Mouse (Mus musculus): Measurements from ENCODE around the gene Socs7. TPM values are rescaled to one million over a fixed set of nuclear protein-coding genes. Genes with fewer than 3 reads are reported as not detected.
A peak's percentile ranks its signal among the peaks of the same experiment; 100 is the strongest.
"Not testable (repeated sequence)": the region's sequence is repeated elsewhere in the genome, so short reads cannot be mapped to it uniquely, and the experiment has no call there.

The Socs7 gene
- polyA plus RNA-seq (2012; rRNA removed) (13.7 and 14.1 TPM in 2 replicates), polyA plus RNA-seq (2014; fragmentation: Nextera tagmentation; extraction: Ambion mirVana) (2.6 and 3.0 TPM in 2 replicates)

GRCm38 (mm10) chr11:97361948-97362648 lies at the start of gene Socs7:
TSS of gene Socs7 (plus strand) at chr11:97362551.
- no peaks in the 10 kb centered on the region for H3K9me3 ChIP-seq (ENCODE audit: control insufficient read depth, low read length)
- no peaks in the 10 kb centered on the region; the same call in 1 of the 2 replicates for H3K36me3 ChIP-seq (ENCODE audit: control insufficient read depth, insufficient read depth, low read length)
- H3K27me3 ChIP-seq (ENCODE audit: control insufficient read depth, insufficient read depth, low read length) = no peaks in the 10 kb centered on the region
- ATAC-seq (ENCODE audit: low FRiP score, low read depth) = peak; percentile 95
- no peak for TF ChIP-seq POLR2A (IDR thresholded peaks at IDR 0.05; ENCODE audit: borderline replicate concordance, extremely low read depth, insufficient read depth, insufficient read length)
- peak within 1 kb of the TSS; percentile 84 for H3K4me2 ChIP-seq (replicated peaks; ENCODE audit: low read depth, low read length, severe bottlenecking)
- WGBS = 2% methylated on average over 14 of the region's 81 CpGs
- H3K9ac ChIP-seq (ENCODE audit: low read depth, low read length, severe bottlenecking) = peak within 1 kb of the TSS; percentile 91
- peak; percentile 90 for DNase-seq (ENCODE audit: low spot score)
- H3K4me3 ChIP-seq (replicated peaks; ENCODE audit: low read length) = peak within 1 kb of the TSS; percentile 96
- H3K4me1 ChIP-seq (ENCODE audit: control insufficient read depth, insufficient read depth, low read length) = peaks cover 28% of the 10 kb centered on the region
- peak within 1 kb of the TSS; percentile 79 for H3K27ac ChIP-seq (replicated peaks; ENCODE audit: low read depth, low read length)

DNA sequence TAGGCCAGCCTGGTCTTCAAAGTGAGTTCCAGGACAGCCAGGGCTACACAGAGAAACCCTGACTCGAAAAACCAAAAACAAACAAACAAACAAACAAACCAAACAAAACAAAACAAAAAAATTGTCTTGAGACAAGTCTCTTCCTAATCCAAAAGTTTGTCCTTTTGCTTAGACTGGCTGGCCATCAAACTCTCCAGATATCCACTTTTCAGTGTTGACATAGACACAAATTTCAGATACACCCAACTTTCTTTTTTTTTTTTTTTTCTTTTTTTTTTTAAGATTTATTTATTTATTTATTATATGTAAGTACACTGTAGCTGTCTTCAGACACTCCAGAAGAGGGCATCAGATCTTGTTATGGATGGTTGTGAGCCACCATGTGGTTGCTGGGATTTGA lies 49.5 kb upstream of the Socs7 start:
- H3K4me1 ChIP-seq (ENCODE audit: control insufficient read depth, insufficient read depth, low read length) = peaks cover 18% of the 10 kb centered on the region
- H3K9ac ChIP-seq (ENCODE audit: low read depth, low read length, severe bottlenecking); H3K9me3 ChIP-seq (ENCODE audit: control insufficient read depth, low read length); H3K27ac ChIP-seq (replicated peaks; ENCODE audit: low read depth, low read length); ATAC-seq (ENCODE audit: low FRiP score, low read depth); DNase-seq (ENCODE audit: low spot score); H3K27me3 ChIP-seq (ENCODE audit: control insufficient read depth, insufficient read depth, low read length); H3K4me2 ChIP-seq (replicated peaks; ENCODE audit: low read depth, low read length, severe bottlenecking); H3K4me3 ChIP-seq (replicated peaks; ENCODE audit: low read length); H3K36me3 ChIP-seq (ENCODE audit: control insufficient read depth, insufficient read depth, low read length): not testable (repeated sequence)
- WGBS = 65% methylated on average over 1 of the region's 1 CpGs

DNA sequence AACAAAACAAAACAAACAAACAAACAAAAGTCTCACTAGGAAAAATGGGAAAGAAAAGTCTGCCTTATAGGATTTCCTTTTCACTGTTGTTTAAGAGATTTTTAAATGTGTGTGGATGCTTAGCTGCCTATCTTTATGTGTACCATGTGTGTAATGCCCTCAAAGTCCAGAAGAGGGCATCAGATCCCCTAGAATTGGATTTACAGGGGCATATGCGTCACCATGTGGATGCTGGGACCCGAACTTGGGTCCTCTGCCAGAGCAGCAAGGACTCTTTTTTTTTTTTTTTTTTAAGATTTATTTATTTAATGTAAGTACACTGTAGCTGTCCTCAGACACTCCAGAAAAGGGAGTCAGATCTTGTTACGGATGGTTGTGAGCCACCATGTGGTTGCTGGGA lies 48.2 kb upstream of the Socs7 start:
- no peaks in the 10 kb centered on the region for H3K27me3 ChIP-seq (ENCODE audit: control insufficient read depth, insufficient read depth, low read length)
- DNase-seq (ENCODE audit: low spot score) (no peak), ATAC-seq (ENCODE audit: low FRiP score, low read depth) (no peak)
- WGBS = 89% methylated on average over 3 of the region's 3 CpGs
- peaks cover 8% of the 10 kb centered on the region; the same call in 1 of the 2 replicates for H3K36me3 ChIP-seq (ENCODE audit: control insufficient read depth, insufficient read depth, low read length)
- H3K27ac ChIP-seq (replicated peaks; ENCODE audit: low read depth, low read length) = no peak overlapping the region
- H3K4me1 ChIP-seq (ENCODE audit: control insufficient read depth, insufficient read depth, low read length) = peaks cover 18% of the 10 kb centered on the region
- TF ChIP-seq POLR2A (IDR thresholded peaks at IDR 0.05; ENCODE audit: borderline replicate concordance, extremely low read depth, insufficient read depth, insufficient read length) = no peak
- H3K4me3 ChIP-seq (replicated peaks; ENCODE audit: low read length) = no peak overlapping the region
- no peaks in the 10 kb centered on the region for H3K9me3 ChIP-seq (ENCODE audit: control insufficient read depth, low read length)
- H3K4me2 ChIP-seq (replicated peaks; ENCODE audit: low read depth, low read length, severe bottlenecking) = no peak overlapping the region
- H3K9ac ChIP-seq (ENCODE audit: low read depth, low read length, severe bottlenecking) = no peak overlapping the region

GRCm38 (mm10) chr11:97314751-97315503 lies 47.4 kb upstream of the Socs7 start:
- peaks cover 15% of the 10 kb centered on the region for H3K4me1 ChIP-seq (ENCODE audit: control insufficient read depth, insufficient read depth, low read length)
- peaks cover 11% of the 10 kb centered on the region; the same call in 1 of the 2 replicates for H3K36me3 ChIP-seq (ENCODE audit: control insufficient read depth, insufficient read depth, low read length)
- no peak for DNase-seq (ENCODE audit: low spot score)
- WGBS = 48% methylated on average over 8 of the region's 8 CpGs
- no peak for TF ChIP-seq POLR2A (IDR thresholded peaks at IDR 0.05; ENCODE audit: borderline replicate concordance, extremely low read depth, insufficient read depth, insufficient read length)
- peak overlapping the region; percentile 45 for H3K4me3 ChIP-seq (replicated peaks; ENCODE audit: low read length)
- H3K9me3 ChIP-seq (ENCODE audit: control insufficient read depth, low read length) = no peaks in the 10 kb centered on the region
- no peaks in the 10 kb centered on the region for H3K27me3 ChIP-seq (ENCODE audit: control insufficient read depth, insufficient read depth, low read length)
- no peak overlapping the region; the same call in 1 of the 2 replicates for H3K27ac ChIP-seq (replicated peaks; ENCODE audit: low read depth, low read length)
- ATAC-seq (ENCODE audit: low FRiP score, low read depth) = no peak
- H3K4me2 ChIP-seq (replicated peaks; ENCODE audit: low read depth, low read length, severe bottlenecking) = peak overlapping the region; percentile 39
- peak overlapping the region; percentile 3; the same call in 1 of the 2 replicates for H3K9ac ChIP-seq (ENCODE audit: low read depth, low read length, severe bottlenecking)

Measured in limb, embryonic 14.5 days (tissue).